Mouse (Mus musculus): ENCODE data around the gene Mctp2.

The Mctp2 gene

GRCm38 (mm10) chr7:72306382-72306841, at the start of gene Mctp2:
TSS of gene Mctp2 (minus strand) at chr7:72306608.
- DNase-seq (ENCODE audit: low read depth, low spot score), result peak; percentile 84

GRCm38 (mm10) chr7:72345901-72346300, 39.5 kb upstream of the Mctp2 start:
- no peak for DNase-seq (ENCODE audit: low read depth, low spot score)

- peak; percentile 24 for DNase-seq (ENCODE audit: low read depth, low spot score)
These were observed 37.3 kb upstream of the Mctp2 start for GRCm38 (mm10) chr7:72343751-72344150.

GRCm38 (mm10) chr7:72342822-72343221, 36.4 kb upstream of the Mctp2 start:
- DNase-seq (ENCODE audit: low read depth, low spot score), result peak; percentile 34

- no peak for DNase-seq (ENCODE audit: low read depth, low spot score)
These were observed 19.6 kb upstream of the Mctp2 start for GRCm38 (mm10) chr7:72325961-72326360.

GRCm38 (mm10) chr7:72320906-72321305, 14.5 kb upstream of the Mctp2 start:
- no peak for DNase-seq (ENCODE audit: low read depth, low spot score)

- no peak for DNase-seq (ENCODE audit: low read depth, low spot score)
These were observed 14.0 kb upstream of the Mctp2 start for GRCm38 (mm10) chr7:72320441-72320840.

- peak; percentile 34 for DNase-seq (ENCODE audit: low read depth, low spot score)
These were observed 8.1 kb upstream of the Mctp2 start for GRCm38 (mm10) chr7:72314395-72315060.

- DNase-seq (ENCODE audit: low read depth, low spot score), result peak; percentile 23
These were observed 7.5 kb upstream of the Mctp2 start for GRCm38 (mm10) chr7:72313908-72314307.

GRCm38 (mm10) chr7:72311582-72311981, 5.2 kb upstream of the Mctp2 start:
- no peak for DNase-seq (ENCODE audit: low read depth, low spot score)

GRCm38 (mm10) chr7:72308078-72308477, 1.7 kb upstream of the Mctp2 start:
- DNase-seq (ENCODE audit: low read depth, low spot score), result peak; percentile 54

- no peak for DNase-seq (ENCODE audit: low read depth, low spot score)
These were observed 439 bp upstream of the Mctp2 start for GRCm38 (mm10) chr7:72306847-72307246.

GRCm38 (mm10) chr7:72305971-72306370, 437 bp downstream of the Mctp2 start:
- DNase-seq (ENCODE audit: low read depth, low spot score), result no peak

- DNase-seq (ENCODE audit: low read depth, low spot score), result no peak
These were observed 4.7 kb downstream of the Mctp2 start for GRCm38 (mm10) chr7:72301667-72302066.

- no peak for DNase-seq (ENCODE audit: low read depth, low spot score)
These were observed 6.7 kb downstream of the Mctp2 start for GRCm38 (mm10) chr7:72299726-72300125.

GRCm38 (mm10) chr7:72297013-72297412, 9.4 kb downstream of the Mctp2 start:
- DNase-seq (ENCODE audit: low read depth, low spot score), result no peak

- DNase-seq (ENCODE audit: low read depth, low spot score), result no peak
These were observed 10.2 kb downstream of the Mctp2 start for GRCm38 (mm10) chr7:72296171-72296570.

- DNase-seq (ENCODE audit: low read depth, low spot score), result no peak
These were observed 11.5 kb downstream of the Mctp2 start for GRCm38 (mm10) chr7:72294886-72295285.

- DNase-seq (ENCODE audit: low read depth, low spot score), result no peak
These were observed 12.4 kb downstream of the Mctp2 start for GRCm38 (mm10) chr7:72293784-72294538.

- DNase-seq (ENCODE audit: low read depth, low spot score), result no peak
These were observed 14.0 kb downstream of the Mctp2 start for GRCm38 (mm10) chr7:72292232-72292913.

GRCm38 (mm10) chr7:72280721-72281120, 25.7 kb downstream of the Mctp2 start:
- peak; percentile 11 for DNase-seq (ENCODE audit: low read depth, low spot score)

GRCm38 (mm10) chr7:72278412-72278811, 28.0 kb downstream of the Mctp2 start:
- DNase-seq (ENCODE audit: low read depth, low spot score), result no peak

Measured in CD4-positive, CD25-positive, alpha-beta regulatory T cell, adult 2 months (primary cell).